Mouse (Mus musculus): ENCODE measurements around the gene Vmn2r106. TPM values are rescaled to one million over a fixed set of nuclear protein-coding genes. Genes with fewer than 3 reads are reported as not detected.

Gene Vmn2r106
- not detected in 2 replicates for polyA plus RNA-seq (2015; fragmentation: Nextera tagmentation; extraction: Ambion mirVana)

DNA sequence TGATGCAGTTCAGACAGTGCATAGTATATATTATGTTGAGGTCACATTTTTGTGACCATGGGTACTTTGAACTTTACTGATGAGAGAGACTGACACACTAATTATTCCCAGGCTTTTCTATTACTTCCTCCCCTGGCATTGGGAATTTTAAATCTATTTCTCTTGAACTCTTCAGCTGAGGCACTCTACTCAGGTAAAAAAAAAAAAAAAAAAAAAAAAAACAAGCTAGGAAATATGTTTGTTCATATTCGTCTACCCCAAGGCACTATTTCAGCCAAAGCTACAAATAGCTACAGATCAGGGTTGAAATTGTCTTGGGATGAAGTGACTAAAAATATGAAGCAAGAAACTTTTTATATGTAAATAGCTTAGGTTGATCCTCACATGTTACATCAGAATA lies at the start of gene Vmn2r106:
Gene Vmn2r106, minus strand, starts transcription at position 101 of the 400 bp plus-strand sequence.
- H3K4me2 ChIP-seq, result no peak within 1 kb of the TSS
- no peak within 1 kb of the TSS for H3K27ac ChIP-seq
- 70% methylated on average over 1 of the region's 1 CpGs for WGBS
- H3K4me3 ChIP-seq, result no peak within 1 kb of the TSS
- H3K27me3 ChIP-seq, result no peaks in the 10 kb centered on the region
- no peak for ATAC-seq
- no peaks in the 10 kb centered on the region for H3K4me1 ChIP-seq
- H3K9me3 ChIP-seq (replicated peaks), result no peaks in the 10 kb centered on the region
- no peaks in the 10 kb centered on the region for H3K36me3 ChIP-seq (ENCODE audit: poor library complexity, severe bottlenecking)
- no peak within 1 kb of the TSS for H3K9ac ChIP-seq

DNA sequence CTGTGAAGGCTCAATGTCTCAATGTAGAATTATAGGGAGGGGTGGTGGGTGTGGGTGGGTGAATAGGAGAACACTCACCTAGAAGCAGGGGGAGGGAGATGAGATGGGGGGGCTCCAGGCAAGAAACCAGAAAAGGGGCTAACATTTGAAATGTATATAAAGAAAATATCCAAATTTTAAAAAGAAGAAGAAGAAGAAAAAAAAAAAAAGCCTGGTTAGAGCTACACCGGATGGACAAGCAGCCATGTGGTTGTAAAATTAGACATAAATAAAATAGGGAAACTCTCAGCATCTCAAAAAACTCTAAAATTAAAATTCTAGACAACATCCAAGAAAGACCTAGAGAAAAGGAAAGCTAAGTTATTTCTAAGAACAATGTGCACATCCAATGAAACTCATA lies 20.4 kb upstream of the Vmn2r106 start:
- Histone ChIP-seq H3K36me3 (ENCODE audit: poor library complexity, severe bottlenecking) (no peaks in the 10 kb centered on the region), H3K4me3 (no peak overlapping the region), H3K9ac (no peak overlapping the region), H3K4me2 (no peak overlapping the region), H3K27me3 (no peaks in the 10 kb centered on the region), H3K27ac (no peak overlapping the region), H3K4me1 (no peaks in the 10 kb centered on the region), H3K9me3 (replicated peaks) (peaks cover 17% of the 10 kb centered on the region)
- 96% methylated on average over 1 of the region's 1 CpGs for WGBS
- no peak for ATAC-seq

DNA sequence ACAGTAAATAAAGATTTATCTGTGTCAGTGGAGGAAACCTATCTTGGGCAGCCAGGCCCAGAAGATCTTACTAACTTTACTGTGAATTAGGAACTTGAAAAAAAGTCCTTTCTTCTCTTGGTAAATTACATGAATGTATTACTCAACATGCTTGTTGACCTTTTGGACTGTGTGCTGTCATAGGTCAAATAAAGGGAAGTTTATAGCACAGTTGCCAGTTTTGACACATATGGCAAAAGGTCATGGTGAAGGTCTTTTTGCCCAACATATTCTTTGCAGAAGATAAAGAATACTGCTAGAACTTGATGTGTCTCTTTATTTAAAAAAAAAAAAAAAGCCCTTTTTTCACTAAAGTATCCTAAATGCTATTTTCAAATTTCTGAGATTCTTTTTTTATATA lies 1.6 kb upstream of the Vmn2r106 start:
- ATAC-seq, result no peak
- Histone ChIP-seq H3K36me3 (ENCODE audit: poor library complexity, severe bottlenecking) (no peaks in the 10 kb centered on the region), H3K27me3 (no peaks in the 10 kb centered on the region), H3K9ac (no peak overlapping the region), H3K27ac (no peak overlapping the region), H3K4me3 (no peak overlapping the region), H3K9me3 (replicated peaks) (no peaks in the 10 kb centered on the region), H3K4me1 (no peaks in the 10 kb centered on the region), H3K4me2 (no peak overlapping the region)

DNA sequence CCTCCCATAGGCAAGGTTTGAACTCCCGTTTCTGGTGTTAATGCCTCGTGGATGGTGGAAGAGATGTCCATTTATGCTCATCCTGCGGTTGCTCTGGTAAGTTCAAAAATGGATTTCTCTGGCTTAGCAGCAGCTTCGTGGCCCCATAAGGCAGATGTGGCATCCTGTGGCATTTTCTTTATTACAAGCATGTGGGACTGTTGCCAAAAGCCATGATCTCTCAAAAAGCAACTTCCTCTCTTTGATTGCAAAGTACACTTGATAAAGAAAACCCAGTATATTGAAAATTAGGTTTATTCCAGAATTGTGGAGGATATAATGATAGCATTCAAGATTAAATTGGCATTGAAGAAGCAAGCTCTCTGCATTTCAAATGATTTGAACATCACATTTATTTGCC lies 29.8 kb downstream of the Vmn2r106 start:
- Histone ChIP-seq H3K27me3 (no peaks in the 10 kb centered on the region), H3K9me3 (replicated peaks) (peaks cover 21% of the 10 kb centered on the region), H3K9ac (no peak overlapping the region), H3K27ac (no peak overlapping the region), H3K36me3 (ENCODE audit: poor library complexity, severe bottlenecking) (no peaks in the 10 kb centered on the region), H3K4me3 (no peak overlapping the region), H3K4me2 (no peak overlapping the region), H3K4me1 (no peaks in the 10 kb centered on the region)
- WGBS, result 67% methylated on average over 4 of the region's 4 CpGs
- ATAC-seq, result no peak

DNA sequence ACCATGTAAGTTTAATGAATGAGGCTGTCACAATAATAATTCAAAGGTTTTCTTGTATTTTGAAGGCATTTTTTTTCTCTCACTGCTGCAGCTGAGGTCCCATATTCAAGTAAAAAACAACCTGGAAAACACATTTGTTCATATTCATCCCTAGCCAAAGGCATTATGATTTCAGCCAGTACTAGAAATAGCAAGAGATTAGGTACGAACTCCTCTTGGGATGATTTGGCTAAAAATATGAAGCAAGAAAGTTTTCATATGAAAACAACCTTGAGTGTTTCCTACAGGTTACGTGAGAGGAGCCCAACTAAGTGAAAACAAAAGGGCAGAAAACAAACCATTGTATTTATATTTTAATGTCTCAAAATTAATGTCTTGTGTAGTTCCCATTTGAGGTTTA lies 50.4 kb downstream of the Vmn2r106 start, which contains the start of gene Vmn2r105:
Gene Vmn2r105, minus strand, starts transcription at position 101 of the 400 bp plus-strand sequence.
- H3K4me1 ChIP-seq, result no peaks in the 10 kb centered on the region
- H3K36me3 ChIP-seq (ENCODE audit: poor library complexity, severe bottlenecking), result no peaks in the 10 kb centered on the region
- no peaks in the 10 kb centered on the region for H3K27me3 ChIP-seq
- H3K9ac ChIP-seq, result no peak within 1 kb of the TSS
- WGBS, result 76% methylated on average over 2 of the region's 2 CpGs
- no peak within 1 kb of the TSS for H3K27ac ChIP-seq
- H3K4me2 ChIP-seq, result no peak within 1 kb of the TSS
- no peak within 1 kb of the TSS for H3K4me3 ChIP-seq
- no peak for ATAC-seq
- H3K9me3 ChIP-seq (replicated peaks), result peaks cover under 1% of the 10 kb centered on the region; the same call in 1 of the 2 replicates

Other genes starting within 250 kb of the Vmn2r106 start
- gene Vmn2r104, start 237.2 kb downstream of the Vmn2r106 start, polyA plus RNA-seq (2015; fragmentation: Nextera tagmentation; extraction: Ambion mirVana), result not detected in 2 replicates
- not detected in 2 replicates for gene Fpr-rs7, start 171.3 kb downstream of the Vmn2r106 start, polyA plus RNA-seq (2015; fragmentation: Nextera tagmentation; extraction: Ambion mirVana)
- not detected in 2 replicates for gene Fpr-rs6, start 102.5 kb downstream of the Vmn2r106 start, polyA plus RNA-seq (2015; fragmentation: Nextera tagmentation; extraction: Ambion mirVana)
- gene Vmn2r105, start 50.5 kb downstream of the Vmn2r106 start, polyA plus RNA-seq (2015; fragmentation: Nextera tagmentation; extraction: Ambion mirVana), result not detected in 2 replicates
- gene Vmn2r107, start 59.7 kb upstream of the Vmn2r106 start, polyA plus RNA-seq (2015; fragmentation: Nextera tagmentation; extraction: Ambion mirVana), result not detected in 2 replicates
- not detected in 2 replicates for gene Vmn1r224, start 128.6 kb upstream of the Vmn2r106 start, polyA plus RNA-seq (2015; fragmentation: Nextera tagmentation; extraction: Ambion mirVana)
- not detected in 2 replicates for gene Vmn2r108, start 195.8 kb upstream of the Vmn2r106 start, polyA plus RNA-seq (2015; fragmentation: Nextera tagmentation; extraction: Ambion mirVana)
- gene Vmn1r225, start 212.6 kb upstream of the Vmn2r106 start, polyA plus RNA-seq (2015; fragmentation: Nextera tagmentation; extraction: Ambion mirVana), result not detected in 2 replicates